Mouse (Mus musculus) heart, postnatal 0 days (tissue): Measurements from ENCODE around the gene Fgfr2.
"Not testable (repeated sequence)": the region's sequence is repeated elsewhere in the genome, so short reads cannot be mapped to it uniquely, and the experiment has no call there.

Source experiments
- CTCF ChIP-seq: IDR thresholded peaks from 2 replicates; pipeline ENCODE4 v1.5.1; 2016; ENCODE audit warnings: antibody characterized with exemption, control low read depth, low read depth
- EP300 ChIP-seq: IDR thresholded peaks from 2 replicates; pipeline ENCODE4 v1.6.1; 2016; ENCODE audit warnings: antibody characterized with exemption, low read depth

- TF ChIP-seq CTCF, EP300: not testable (repeated sequence)
Observed at GRCm38 (mm10) chr7:130134428-130134827, 2988.7 kb downstream of the Fgfr2 start.
